Mouse (Mus musculus) midbrain, embryonic 10.5 days (tissue): ENCODE results near the gene Mto1. TPM values are rescaled to one million over a fixed set of nuclear protein-coding genes. Genes with fewer than 3 reads are reported as not detected.

Experiments
- DNase-seq: peaks from one replicate; pipeline ENCODE4 v3.0.0-alpha.2; 2017; ENCODE audit warnings: low spot score
- H3K27ac ChIP-seq: fragments of 300-500 bp; sonication (generic); replicated peaks from 2 replicates; pipeline ENCODE4 v1.5.1; 2016; ENCODE audit warnings: mild to moderate bottlenecking
- H3K27me3 ChIP-seq: fragments of 300-500 bp; sonication (generic); 2 replicates; pipeline ENCODE4 v1.6.1; 2016; ENCODE audit warnings: low read depth, mild to moderate bottlenecking; ENCODE audit not compliant: poor library complexity, severe bottlenecking
- H3K36me3 ChIP-seq: fragments of 300-500 bp; sonication (generic); 2 replicates; pipeline ENCODE4 v1.6.1; 2016; ENCODE audit warnings: mild to moderate bottlenecking, moderate library complexity
- H3K4me1 ChIP-seq: fragments of 300-500 bp; sonication (generic); 2 replicates; pipeline ENCODE4 v1.6.1; 2016
- H3K4me3 ChIP-seq: fragments of 300-500 bp; sonication (generic); 2 replicates; pipeline ENCODE4 v1.5.1; 2016; ENCODE audit warnings: mild to moderate bottlenecking, moderate library complexity
- H3K9me3 ChIP-seq: fragments of 300-500 bp; sonication (generic); replicated peaks from 2 replicates; pipeline ENCODE4 v1.6.1; 2016; ENCODE audit warnings: mild to moderate bottlenecking
- WGBS: fragments of 180-500 bp; shearing (Covaris S2); methylation state at CpG from one replicate; pipeline ENCODE4 v1.1.7; 2016; 5-methylcytosine and 5-hydroxymethylcytosine counted together
- polyA plus RNA-seq: library from polyadenylated mRNA; unstranded; fragments of >200 nt; fragmentation: Nextera tagmentation; extraction: Ambion mirVana; gene quantifications from 2 replicates; pipeline ENCODE4 v1.2.1, GENCODE M21; 2016

Mto1 gene
- polyA plus RNA-seq, 1 experiment from 2014 or later = 24.4 TPM

DNA sequence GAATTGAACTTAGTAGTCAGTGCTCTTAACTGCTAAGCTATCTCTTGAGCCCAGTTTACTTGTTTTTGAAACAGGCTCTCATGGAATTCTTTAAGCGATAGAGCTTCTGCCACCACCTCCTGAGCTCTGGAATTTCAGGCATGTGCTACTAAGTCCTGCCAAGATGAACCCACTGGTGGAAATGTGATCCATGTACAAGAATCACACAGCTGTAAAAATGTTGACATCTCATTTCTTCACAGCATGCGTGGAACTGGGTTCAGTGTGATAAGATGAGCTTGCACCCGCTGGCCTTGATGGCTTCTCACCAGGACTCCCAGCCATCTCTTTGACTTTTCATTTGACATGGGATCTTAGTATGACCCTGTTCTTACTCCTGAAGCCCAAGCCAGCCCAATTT lies 52.4 kb downstream of the Mto1 start:
- DNase-seq = no peak
- H3K4me3 ChIP-seq = no peak overlapping the region
- no peaks in the 10 kb centered on the region for H3K27me3 ChIP-seq
- peaks cover 29% of the 10 kb centered on the region for H3K4me1 ChIP-seq
- H3K27ac ChIP-seq = no peak overlapping the region
- no peaks in the 10 kb centered on the region for H3K9me3 ChIP-seq
- no peaks in the 10 kb centered on the region for H3K36me3 ChIP-seq
- 73% methylated on average over 3 of the region's 3 CpGs for WGBS

DNA sequence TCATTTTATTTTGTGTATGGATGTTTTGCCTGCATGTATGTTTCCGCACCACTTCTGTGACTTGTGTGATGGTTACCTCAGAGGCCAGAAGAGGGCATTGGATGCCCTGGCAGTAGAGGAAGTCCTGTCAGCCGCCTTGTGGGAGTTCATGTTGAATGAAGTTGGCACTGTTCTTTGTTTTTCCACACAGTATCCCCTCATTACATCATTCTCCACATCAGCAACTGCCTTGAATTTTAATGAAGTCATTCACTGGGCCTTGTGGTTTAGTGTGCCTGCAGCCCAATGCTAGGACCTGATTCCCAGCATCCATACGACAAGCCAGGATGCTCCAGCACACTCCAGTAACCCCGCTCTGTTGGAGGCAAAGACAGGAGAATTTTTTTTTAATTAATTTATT lies 53.3 kb downstream of the Mto1 start:
- Histone ChIP-seq H3K4me1 (peaks cover 33% of the 10 kb centered on the region), H3K27ac (no peak overlapping the region), H3K27me3 (no peaks in the 10 kb centered on the region), H3K36me3 (no peaks in the 10 kb centered on the region), H3K9me3 (no peaks in the 10 kb centered on the region), H3K4me3 (no peak overlapping the region)
- no peak for DNase-seq
- WGBS = 86% methylated on average over 4 of the region's 4 CpGs

DNA sequence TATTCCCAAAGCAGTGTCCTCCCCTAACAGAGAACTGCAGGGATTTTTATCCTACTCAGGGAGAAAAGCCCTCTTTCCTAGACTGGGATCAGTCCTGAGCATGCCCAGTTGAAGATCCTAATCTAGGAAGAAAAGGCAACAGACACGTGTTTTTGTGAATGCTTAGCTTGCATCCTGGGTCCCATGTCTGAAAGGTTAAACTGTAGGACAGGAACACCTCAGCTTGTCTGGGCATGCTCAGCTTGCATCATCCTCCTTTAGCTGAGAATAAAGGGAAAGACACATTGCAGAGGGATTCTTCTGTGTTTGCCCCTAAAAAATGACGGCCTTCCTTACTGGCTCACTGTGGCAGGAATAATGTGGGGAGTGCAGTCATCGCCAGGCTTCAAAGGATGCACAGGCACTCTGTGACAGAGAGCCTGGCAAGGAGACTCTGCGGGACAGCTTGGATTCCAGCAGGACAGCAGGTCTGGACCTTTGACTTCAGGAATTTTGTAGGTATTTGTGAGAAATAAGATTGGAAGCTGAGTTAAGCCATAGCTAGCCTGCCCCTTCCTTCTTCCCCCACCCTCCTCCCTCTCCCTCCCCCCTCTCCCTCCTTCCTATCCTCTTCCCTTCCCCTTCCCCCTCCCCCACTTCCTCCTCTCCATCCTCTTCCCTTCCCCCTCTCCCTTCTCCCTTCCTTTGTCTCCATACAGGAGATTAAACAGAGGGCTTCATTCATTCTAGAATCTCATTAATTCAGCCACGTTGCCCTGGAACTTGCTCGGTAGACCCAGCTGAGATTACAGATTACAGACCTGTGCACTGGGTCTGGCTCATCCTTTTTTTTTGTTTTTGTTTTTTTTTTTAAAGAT lies 55.4 kb downstream of the Mto1 start:
- Histone ChIP-seq H3K36me3 (no peaks in the 10 kb centered on the region), H3K27ac (peak overlapping the region; percentile 88), H3K27me3 (no peaks in the 10 kb centered on the region), H3K4me1 (peaks cover 36% of the 10 kb centered on the region), H3K4me3 (peak overlapping the region; percentile 23), H3K9me3 (no peaks in the 10 kb centered on the region)
- DNase-seq = peak; percentile 64
- 4% methylated on average over 6 of the region's 6 CpGs for WGBS

DNA sequence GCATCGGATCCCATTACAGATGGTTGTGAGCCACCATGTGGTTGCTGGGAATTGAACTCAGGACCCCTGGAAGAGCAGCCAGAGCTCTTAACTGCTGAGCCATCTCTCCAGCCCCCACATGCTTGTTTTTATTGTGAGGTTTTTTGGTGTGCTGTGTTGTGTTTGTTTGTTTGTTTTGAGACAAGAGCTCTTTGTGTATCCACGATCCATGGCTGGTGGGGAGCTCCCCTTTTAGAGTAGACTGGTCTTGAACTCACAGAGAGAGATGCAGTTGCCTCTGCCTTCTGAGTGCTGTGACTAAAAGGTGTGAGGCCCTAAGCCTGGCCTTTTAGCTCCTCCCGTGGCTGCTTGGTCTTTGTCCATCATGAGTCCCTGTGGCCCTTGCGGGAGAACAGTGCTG lies 56.1 kb downstream of the Mto1 start:
- no peaks in the 10 kb centered on the region for H3K36me3 ChIP-seq
- peak overlapping the region; percentile 88 for H3K27ac ChIP-seq
- no peaks in the 10 kb centered on the region for H3K9me3 ChIP-seq
- DNase-seq = no peak
- peaks cover 36% of the 10 kb centered on the region for H3K4me1 ChIP-seq
- 65% methylated on average over 4 of the region's 4 CpGs for WGBS
- H3K4me3 ChIP-seq = no peak overlapping the region
- no peaks in the 10 kb centered on the region for H3K27me3 ChIP-seq

DNA sequence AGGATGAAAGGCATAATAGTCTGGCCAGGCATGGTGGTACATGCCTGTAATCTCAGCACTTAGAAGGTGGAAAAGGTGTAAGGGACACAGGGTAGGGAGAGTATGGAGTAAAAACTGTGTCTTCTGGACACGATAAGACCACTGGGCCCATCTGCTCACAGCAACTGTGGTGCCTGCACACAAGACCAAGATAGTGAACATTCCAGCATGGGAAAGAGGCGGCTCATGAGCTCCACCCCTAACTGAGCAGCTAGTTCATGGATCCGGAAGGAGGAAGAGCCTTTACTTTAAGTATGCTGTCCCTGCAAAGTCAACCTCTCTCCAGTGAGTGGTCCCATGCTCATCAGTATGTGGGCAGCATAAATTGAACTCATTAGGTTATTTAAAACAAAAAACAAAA lies 56.7 kb downstream of the Mto1 start:
- DNase-seq = no peak
- H3K27me3 ChIP-seq = no peaks in the 10 kb centered on the region
- H3K27ac ChIP-seq = peak overlapping the region; percentile 88
- no peaks in the 10 kb centered on the region for H3K36me3 ChIP-seq
- H3K4me1 ChIP-seq = peaks cover 36% of the 10 kb centered on the region
- no peaks in the 10 kb centered on the region for H3K9me3 ChIP-seq
- WGBS = 75% methylated on average over 3 of the region's 3 CpGs
- H3K4me3 ChIP-seq = no peak overlapping the region

DNA sequence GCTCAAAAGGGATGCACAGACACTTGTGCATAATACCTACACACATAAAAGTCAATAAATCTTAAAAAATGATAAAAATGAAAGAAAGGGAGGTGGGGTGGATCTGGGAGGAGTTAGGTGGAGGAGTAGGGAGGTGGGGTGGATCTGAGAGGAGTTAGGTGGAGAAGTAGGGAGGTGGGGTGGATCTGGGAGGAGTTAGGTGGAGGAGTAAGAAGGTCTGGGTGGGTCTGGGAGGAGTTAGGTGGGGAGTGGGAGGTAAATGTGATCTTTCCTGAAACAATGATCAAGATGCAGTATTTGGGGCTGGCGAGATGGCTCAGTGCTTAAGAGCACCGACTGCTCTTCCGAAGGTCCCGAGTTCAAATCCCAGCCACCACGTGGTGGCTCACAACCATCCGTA lies 57.2 kb downstream of the Mto1 start:
- Histone ChIP-seq H3K27me3 (no peaks in the 10 kb centered on the region), H3K4me3 (no peak overlapping the region), H3K9me3 (no peaks in the 10 kb centered on the region), H3K36me3 (no peaks in the 10 kb centered on the region), H3K27ac (no peak overlapping the region; the same call in 1 of the 2 replicates), H3K4me1 (peaks cover 36% of the 10 kb centered on the region)
- DNase-seq = no peak
- WGBS = 93% methylated on average over 6 of the region's 6 CpGs

DNA sequence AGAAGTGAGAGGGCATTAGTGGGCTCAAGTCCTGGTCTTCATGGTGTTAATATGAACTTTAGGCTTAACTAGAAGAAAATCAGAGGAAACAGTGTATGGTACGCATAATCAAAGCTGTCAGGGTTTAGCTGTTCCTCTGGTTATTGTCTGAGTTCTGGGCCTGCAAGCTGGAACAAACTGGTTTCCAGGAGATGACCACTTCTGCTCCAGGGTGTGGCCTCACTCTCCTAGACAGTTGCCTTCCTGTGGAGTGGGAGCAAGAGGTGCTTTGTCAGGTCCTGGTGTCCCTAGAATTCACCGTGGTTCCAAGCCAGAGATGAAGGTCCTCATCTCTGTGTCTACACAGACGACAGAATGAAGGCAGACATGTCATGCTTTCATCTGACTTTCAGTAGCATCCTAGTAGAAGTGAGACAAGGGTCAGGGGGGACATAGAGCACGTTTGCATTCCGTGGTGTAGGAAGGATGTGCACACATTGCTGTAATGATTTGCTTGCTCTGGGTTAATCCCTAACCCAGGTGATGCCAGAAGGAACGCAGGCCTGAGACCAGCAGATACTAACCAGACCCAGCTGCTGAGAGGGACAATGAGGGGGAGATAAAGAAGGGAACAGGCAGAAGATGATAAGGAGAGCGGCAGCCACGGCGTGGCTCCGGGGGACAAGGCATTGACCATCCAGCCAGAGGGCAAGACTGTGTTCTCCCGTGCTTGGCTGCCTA lies 58.2 kb downstream of the Mto1 start:
- Histone ChIP-seq H3K9me3 (no peaks in the 10 kb centered on the region), H3K27ac (peak overlapping the region; percentile 49), H3K4me1 (peaks cover 36% of the 10 kb centered on the region), H3K4me3 (no peak overlapping the region), H3K27me3 (no peaks in the 10 kb centered on the region), H3K36me3 (no peaks in the 10 kb centered on the region)
- no peak for DNase-seq
- WGBS = 76% methylated on average over 11 of the region's 11 CpGs

DNA sequence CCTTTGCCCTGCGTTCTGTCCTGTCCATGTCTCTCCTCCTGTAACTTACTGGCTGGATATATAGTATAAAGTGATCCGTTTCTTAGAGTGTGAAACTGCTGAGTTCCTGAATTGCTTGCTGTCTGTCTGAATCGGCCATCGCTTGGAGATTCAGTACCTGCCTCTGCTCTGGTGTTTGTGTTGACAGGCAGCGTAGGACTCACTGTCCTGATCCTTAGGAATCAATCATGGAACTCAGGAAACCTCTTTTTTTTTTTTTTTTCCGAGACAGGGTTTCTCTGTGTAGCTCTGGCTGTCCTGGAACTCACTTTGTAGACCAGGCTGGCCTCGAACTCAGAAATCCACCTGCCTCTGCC lies 58.7 kb downstream of the Mto1 start:
- Histone ChIP-seq H3K27me3 (no peaks in the 10 kb centered on the region), H3K4me1 (peaks cover 36% of the 10 kb centered on the region), H3K27ac (peak overlapping the region; percentile 49), H3K36me3 (no peaks in the 10 kb centered on the region), H3K4me3 (no peak overlapping the region), H3K9me3 (0 out of 2 replicates have a peak, but pooled peaks cover 2% of the 10 kb centered on the region)
- no peak for DNase-seq
- 86% methylated on average over 7 of the region's 7 CpGs for WGBS

DNA sequence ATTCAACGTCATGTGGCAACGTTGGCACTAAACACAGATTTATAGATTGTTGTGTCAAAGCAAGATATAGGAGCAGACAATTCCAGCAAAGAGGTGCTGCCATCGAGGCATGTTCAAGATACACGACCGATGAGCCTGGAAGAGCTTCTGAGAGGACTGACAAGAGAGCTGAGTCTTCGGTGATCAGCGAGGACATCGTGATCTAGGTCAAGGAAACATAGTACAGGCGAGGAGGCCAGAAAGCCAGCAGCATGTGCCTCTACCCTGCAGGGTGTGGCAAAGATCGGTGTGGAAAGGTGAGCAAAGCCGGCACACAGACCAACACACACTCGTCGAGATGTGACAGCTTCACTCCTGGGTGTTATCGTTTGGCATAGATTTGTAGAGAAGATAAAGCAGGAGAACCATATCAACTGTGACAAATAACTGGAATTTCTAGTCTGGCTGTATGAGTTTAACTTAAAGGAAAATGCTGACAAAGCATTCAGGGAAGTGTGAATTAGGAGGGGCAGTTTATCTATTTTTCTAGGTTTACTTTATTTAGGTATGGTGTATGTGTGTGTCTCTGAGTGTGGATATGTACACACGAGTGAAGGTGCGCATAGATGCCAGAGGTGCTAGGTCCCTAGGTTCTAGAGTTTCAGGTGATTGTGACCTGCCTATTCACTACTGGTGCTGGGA lies 60.2 kb downstream of the Mto1 start:
- Histone ChIP-seq H3K4me1 (peaks cover 21% of the 10 kb centered on the region), H3K9me3 (0 out of 2 replicates have a peak, but pooled peaks cover 3% of the 10 kb centered on the region), H3K27ac (no peak overlapping the region), H3K36me3 (no peaks in the 10 kb centered on the region), H3K27me3 (no peaks in the 10 kb centered on the region), H3K4me3 (no peak overlapping the region)
- DNase-seq = no peak
- 93% methylated on average over 16 of the region's 16 CpGs for WGBS

DNA sequence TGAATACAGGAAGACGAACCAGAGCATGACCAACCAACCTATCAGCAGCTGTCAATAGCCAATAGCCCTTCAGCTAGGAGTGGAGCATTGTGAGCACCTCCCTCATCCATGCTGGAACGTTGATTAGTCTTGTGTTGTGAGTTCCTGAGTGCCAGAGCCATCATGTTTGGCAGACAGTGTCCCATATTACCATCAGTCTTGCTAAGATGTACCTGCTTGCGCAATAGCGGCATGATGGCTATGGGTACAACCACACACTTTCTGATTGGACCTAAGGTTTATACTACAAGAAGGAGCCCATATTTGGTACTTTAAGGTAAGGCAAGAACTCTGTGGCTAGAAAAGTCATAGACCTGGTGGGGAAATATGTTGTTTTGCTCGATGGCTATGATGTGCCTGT lies 63.7 kb downstream of the Mto1 start:
- DNase-seq = no peak
- WGBS = 89% methylated on average over 5 of the region's 5 CpGs
- Histone ChIP-seq H3K27me3 (no peaks in the 10 kb centered on the region), H3K4me3 (no peak overlapping the region), H3K36me3 (no peaks in the 10 kb centered on the region), H3K27ac (no peak overlapping the region), H3K9me3 (0 out of 2 replicates have a peak, but pooled peaks cover 3% of the 10 kb centered on the region), H3K4me1 (no peaks in the 10 kb centered on the region)

DNA sequence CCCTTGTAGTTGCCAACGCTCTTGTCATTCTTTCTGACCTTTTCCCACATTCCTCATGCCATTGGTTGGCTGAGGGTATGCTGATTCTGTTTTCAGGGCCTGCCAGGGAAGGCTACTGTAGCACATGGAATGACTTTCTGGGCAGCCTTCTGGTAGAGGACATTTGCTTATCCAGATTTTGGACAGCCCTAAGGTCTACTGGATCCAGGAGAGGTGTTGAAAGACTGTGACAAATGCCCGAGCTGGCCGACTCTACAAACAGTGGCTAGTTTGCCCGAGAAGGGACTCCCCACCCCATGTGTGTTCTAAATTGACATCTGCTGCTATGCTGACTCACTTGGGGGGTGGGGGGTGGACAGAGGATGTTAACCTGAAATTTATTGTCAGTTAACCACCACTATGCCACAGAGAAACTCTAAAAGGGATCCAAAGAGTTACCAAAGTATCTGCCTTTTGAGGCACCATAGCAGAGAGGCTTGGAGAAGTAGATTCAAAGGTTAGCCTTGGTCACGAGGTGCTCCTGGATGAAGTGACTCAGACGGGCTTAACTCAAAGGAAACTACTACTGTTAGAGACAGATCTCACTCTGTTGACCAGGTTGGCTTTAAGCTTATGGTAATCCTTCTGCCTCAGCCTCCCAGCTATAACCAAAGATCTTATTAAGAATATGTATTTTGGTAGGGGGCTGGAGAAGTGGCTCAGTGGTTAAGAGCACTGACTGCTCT lies 65.9 kb downstream of the Mto1 start:
- Histone ChIP-seq H3K4me3 (no peak overlapping the region), H3K4me1 (0 out of 2 replicates have a peak, but pooled peaks cover 2% of the 10 kb centered on the region), H3K9me3 (0 out of 2 replicates have a peak, but pooled peaks cover 3% of the 10 kb centered on the region), H3K27ac (0 out of 2 replicates have a peak overlapping the region, but pooled peaks have one; percentile 9), H3K27me3 (no peaks in the 10 kb centered on the region), H3K36me3 (no peaks in the 10 kb centered on the region)
- WGBS = 85% methylated on average over 6 of the region's 6 CpGs
- DNase-seq = no peak

DNA sequence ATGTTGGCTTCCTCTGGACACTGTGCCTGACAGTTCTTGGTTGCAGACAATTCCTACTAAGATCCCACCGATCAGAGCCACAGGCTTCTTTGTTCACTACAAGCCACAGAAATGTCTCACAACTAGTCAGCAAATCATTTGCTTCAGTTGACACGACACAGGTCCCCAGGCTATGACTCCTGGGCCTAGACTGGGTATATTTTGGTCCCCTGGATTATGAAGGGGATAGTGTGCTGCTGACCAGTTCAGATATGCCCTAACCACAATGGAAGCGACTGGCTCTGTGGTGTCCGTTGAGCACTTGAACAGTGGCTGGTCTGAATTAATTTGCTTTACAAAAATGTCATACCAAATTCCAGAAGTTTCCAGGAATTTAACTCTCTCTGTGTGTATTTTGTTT lies 66.7 kb downstream of the Mto1 start:
- no peaks in the 10 kb centered on the region for H3K27me3 ChIP-seq
- H3K9me3 ChIP-seq = 0 out of 2 replicates have a peak, but pooled peaks cover 3% of the 10 kb centered on the region
- 89% methylated on average over 4 of the region's 4 CpGs for WGBS
- DNase-seq = no peak
- peaks cover 5% of the 10 kb centered on the region for H3K4me1 ChIP-seq
- no peak overlapping the region for H3K4me3 ChIP-seq
- H3K27ac ChIP-seq = no peak overlapping the region
- H3K36me3 ChIP-seq = no peaks in the 10 kb centered on the region
